Mouse (Mus musculus) liver, postnatal 0 days (tissue): ENCODE measurements at regions not wholly inside any gene's neighbourhood (a gene's known extent, or its start where the extent isn't known, plus 50 kb on each side); places are given as distances from the start of the nearest gene placed in this dataset.

ENCODE experiments used
- CTCF ChIP-seq: sonication (generic); IDR thresholded peaks from 2 replicates; pipeline ENCODE4 v1.5.1; 2016; ENCODE audit warnings: antibody characterized with exemption, low read depth
- EP300 ChIP-seq: IDR thresholded peaks from 2 replicates; pipeline ENCODE4 v1.6.1; 2016; ENCODE audit warnings: antibody characterized with exemption, low read depth, mild to moderate bottlenecking

DNA sequence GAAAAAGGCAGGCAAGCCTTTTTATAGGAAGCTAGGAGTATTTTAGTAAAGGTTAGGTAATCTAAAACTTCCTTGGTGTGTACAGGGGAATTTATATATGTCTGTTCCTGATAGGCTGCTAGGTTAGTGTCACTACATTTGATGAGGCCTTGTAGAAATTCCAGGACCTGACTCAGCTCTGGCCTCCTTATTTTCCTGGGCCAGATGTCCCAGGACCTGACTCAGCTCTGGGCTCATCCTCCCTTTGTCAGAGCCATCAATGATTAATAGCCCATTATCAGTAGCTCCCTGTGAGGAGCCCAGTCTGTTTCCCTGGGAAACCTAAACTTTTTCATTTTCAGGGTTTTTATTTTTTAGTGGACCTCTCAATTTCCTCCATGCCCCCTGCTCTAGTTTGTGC is 79.3 kb downstream of the Gm15023 start:
- TF ChIP-seq CTCF, result no peak
- TF ChIP-seq EP300, result no peak
